Mouse (Mus musculus) retina, postnatal 7 days (tissue): ENCODE measurements around the gene Rab11fip3.

Source experiments
- DNase-seq: peaks from one replicate; pipeline ENCODE4 v3.0.0-alpha.2; 2012; ENCODE audit warnings: low read depth, low spot score

The Rab11fip3 gene

DNA sequence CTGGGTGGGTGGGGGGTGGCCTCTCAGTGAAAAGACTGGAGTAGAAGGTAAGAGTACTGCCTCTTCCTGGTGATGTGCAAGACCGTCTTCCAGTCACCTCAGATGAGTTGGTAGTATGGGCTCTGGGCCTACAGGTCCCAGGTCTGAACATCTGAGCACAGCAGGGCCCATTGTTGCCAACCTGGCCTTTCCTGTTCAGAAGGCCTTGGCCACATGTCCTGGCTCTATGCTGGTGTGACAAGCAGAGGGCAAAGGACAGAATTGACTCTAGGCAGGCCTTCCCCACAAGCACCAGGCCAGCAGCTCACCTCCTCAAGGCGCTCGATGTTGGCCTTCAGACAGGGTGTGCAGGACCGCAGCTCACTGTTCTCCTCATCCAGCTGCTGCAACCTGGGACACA, 77.1 kb downstream of the Rab11fip3 start:
- DNase-seq, result no peak

DNA sequence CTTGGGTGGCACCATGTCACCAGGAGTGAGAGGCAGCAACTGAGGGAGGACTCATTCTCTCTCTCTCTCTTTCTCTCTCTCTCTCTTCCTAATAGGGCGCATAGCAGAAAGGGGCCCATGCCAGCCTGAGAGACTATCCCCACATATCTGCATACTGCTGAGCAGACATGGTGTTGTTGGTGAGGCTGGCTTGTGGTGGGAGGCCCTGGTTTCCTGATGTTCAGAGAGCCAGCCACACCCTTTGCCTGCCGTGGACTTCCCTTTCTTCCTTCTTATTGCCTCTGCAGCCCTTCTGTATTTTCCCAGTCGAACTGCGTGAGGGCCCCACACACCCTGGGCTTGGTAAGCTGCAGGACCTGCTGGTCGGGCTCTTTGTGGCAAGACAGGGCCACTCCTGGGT, 79.0 kb downstream of the Rab11fip3 start:
- DNase-seq, result no peak

- DNase-seq, result peak; percentile 88
These were observed 83.8 kb downstream of the Rab11fip3 start, which contains the start of gene Capn15 for GRCm38 (mm10) chr17:25985306-25986294. Gene Capn15 (minus strand): TSS chr17:25985796.

DNA sequence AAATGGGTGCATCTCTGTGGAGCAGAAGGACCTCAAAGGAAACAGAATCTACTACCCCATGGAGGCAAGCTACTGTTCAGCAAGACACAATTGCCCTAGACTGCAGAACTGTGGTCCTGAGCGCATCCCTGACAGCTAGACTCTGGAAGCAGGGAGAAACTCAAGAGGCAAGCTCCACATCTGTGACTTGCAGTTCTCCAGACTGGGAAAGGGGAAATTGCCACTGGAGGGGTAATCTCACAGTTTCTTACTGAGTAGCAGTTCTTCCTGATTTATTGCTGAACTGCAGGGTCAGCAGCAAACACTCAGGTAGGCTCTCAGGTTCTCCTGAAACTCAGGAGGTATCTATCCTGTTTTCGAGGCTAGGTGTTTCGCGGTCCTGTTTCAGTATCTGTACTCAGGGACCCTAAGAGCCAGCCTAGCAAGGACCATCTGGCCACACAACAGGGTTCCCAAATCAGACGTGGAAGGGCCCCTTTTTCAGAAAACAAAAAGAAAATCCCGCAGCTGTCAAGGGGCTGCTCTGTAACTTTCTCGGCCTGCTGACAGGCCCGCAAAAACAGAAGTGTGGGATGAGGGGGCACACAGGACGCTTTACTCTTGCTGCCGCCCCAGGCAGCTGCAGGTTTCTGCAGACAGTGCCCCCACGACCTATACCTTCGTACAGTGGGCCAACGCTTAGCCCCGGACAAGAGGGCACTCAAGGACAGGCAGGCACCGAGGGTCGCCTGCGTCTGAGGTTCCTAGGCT, 84.6 kb downstream of the Rab11fip3 start:
- DNase-seq, result peak; percentile 9

DNA sequence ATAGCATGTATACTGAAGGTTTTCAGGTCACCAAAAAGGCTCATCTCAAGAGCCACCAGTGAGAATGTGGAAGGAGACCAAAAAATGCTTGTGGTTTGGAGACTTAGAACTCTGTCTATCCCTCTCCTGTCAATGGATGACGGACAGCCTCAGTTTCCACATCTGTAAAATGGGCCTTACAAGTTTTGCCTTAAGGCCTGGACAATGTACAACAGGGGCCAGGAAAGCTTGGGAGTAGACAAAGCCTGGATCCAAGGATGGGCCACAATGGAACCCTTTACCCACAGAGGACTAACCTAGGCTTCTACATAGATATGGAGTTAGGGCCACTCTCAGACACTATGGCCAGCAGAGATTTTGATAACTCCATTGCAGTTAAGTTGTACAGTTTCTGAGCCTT, 85.3 kb downstream of the Rab11fip3 start:
- no peak for DNase-seq

DNA sequence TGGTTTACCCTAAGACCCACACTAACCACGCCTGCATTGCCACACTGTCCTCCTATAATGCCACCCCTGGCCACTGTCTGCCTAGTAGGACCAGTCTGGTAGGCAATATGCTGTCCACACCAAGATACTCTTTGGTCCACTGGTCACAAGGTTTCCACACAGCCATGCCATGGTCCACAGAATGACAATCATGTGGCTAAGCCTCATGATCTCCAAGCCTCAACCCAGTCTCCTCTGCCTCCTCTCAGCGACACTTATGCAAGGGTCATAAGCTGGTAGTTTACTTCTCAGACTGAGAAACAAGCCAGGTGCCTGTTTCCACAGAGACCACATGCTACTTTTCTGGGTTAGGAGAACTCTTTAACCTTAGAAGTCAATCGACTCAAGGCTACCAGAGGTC, 86.4 kb downstream of the Rab11fip3 start:
- DNase-seq, result no peak

GRCm38 (mm10) chr17:25980854-25981253, 88.5 kb downstream of the Rab11fip3 start:
- DNase-seq, result no peak

- DNase-seq, result no peak
These were observed 89.3 kb downstream of the Rab11fip3 start for GRCm38 (mm10) chr17:25979829-25980738.

DNA sequence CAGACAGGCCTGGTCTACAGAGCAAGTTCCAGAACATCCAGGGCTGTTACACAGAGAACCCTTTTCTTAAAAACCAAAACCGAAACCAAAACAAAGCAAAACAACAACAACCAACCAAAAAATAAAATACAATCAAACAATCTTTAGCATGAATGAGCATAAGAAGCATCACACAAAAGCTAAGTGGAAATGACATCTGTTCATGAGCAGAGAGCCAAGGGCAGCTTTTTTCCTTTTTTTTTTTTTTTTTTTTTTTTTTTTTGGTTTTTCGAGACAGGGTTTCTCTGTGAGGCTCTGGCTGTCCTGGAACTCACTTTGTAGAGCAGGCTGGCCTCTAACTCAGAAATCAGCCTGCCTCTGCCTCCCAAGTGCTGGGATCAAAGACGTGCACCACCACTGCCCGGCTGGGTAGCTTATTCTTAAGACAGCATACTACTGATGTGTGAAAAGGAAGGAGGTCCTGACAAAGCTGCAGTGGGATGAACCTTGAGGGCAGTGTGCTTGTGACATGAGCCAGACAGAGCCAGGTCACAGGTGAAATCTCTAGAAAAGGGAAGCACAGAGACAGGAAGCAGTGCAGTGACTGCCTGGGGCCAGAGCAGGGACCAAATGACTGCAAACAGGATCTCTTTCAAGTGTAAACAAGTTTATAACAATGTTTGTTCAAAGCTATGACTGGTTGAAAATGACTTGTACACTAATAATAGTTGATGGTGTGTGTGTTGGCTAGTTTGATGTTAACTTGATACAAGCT, 98.2 kb downstream of the Rab11fip3 start:
- no peak for DNase-seq

GRCm38 (mm10) chr17:25970448-25970847, 98.9 kb downstream of the Rab11fip3 start:
- no peak for DNase-seq

GRCm38 (mm10) chr17:25968176-25968575, 101.2 kb downstream of the Rab11fip3 start:
- DNase-seq, result no peak

DNA sequence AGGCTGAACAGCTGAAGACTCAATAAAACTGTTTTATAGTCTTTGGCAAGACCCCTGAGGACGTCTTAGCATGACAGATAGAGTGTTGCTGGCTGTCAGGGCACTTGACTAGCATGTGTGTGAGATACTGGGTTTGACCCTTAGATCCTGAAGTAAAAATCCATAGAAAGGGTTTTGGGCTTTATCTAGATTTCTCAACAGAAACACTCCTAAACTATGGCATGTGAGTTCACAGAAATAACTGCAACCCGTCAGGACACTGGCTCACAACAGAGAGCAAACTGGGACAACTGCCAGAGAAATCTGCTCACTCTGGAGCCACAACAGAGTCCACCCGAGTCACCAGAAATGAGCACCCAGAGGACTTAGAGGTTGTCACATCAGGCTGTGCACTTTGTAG, 101.7 kb downstream of the Rab11fip3 start:
- no peak for DNase-seq

DNA sequence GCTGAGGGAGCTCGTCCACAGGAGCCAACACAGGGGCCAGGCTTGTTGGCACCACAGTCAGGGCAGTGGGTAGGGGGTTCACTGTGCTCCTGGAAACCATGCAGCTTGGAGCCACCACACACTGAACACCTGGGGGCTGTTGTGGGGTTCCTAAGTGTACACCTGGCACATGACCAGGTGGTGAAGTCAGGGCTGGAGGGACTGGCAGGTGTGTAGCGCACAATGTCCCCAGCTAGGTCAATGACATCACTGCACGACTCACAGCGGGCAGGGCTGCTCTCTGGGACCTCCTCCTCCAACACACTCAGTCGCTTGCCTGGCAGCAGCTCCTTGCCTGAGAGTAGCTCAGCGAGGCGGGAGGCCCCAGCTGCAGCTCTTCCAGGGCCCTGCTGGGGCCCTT, 105.1 kb downstream of the Rab11fip3 start:
- no peak for DNase-seq

DNA sequence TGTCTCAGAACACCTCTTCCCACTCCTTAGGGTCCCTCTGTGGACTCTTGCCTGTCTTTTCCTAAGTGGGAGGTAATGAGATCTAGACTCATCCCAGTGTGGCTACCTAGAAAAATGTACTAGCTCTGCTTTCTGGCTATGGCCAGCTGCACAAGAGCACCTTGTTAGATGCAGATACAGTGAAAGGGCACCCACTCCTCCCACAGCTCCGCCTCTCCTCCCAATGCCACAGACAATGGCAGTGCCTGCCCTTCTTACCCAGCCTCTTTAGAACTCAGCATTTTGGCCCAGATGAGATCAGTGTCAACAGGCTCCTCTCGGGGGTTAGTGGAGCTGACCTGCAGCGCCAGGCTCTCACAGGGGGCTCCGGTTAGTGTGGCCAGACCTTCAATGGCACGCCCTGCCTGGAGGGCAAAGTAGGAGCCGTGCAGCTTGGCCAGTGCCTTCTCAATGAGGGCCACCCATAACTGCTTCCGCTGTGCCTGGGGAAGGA, 106.9 kb downstream of the Rab11fip3 start:
- DNase-seq, result no peak

DNA sequence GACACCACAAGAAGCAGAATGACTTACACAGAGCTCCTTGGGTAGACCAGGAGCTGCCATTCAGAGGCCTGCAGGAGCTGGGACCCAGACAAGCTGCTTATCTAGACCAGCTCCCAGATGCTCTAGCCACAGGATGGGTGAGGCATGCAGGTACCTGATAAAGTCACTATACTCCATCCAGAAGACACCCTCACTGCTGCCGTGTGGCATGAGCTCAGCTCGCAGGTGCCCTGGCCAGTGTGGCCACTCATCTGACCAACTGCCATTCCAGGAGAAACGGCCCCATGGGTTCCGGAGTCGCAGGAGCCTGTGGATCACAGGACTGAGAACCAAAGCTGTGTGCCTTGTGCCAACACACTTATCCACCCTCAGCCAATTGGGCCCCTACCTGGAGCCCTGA, 107.8 kb downstream of the Rab11fip3 start:
- DNase-seq, result no peak

- DNase-seq, result no peak
These were observed 109.5 kb downstream of the Rab11fip3 start for GRCm38 (mm10) chr17:25959630-25960467.

- DNase-seq, result no peak
These were observed 110.4 kb downstream of the Rab11fip3 start for GRCm38 (mm10) chr17:25958771-25959494.

GRCm38 (mm10) chr17:25957586-25958051, 111.7 kb downstream of the Rab11fip3 start:
- DNase-seq, result no peak

GRCm38 (mm10) chr17:25956631-25957030, 112.7 kb downstream of the Rab11fip3 start:
- no peak for DNase-seq
